In genomic region chr19:23457492-23457891, GRCm38 (mm10) we compare ENCODE assay signal across 31 mouse cellular contexts. TPM values are rescaled to one million over a fixed set of nuclear protein-coding genes. Genes with fewer than 3 reads are reported as not detected.
A peak's percentile ranks its signal among the peaks of the same experiment; 100 is the strongest.
DNase-seq lines count a peak whose midpoint lies in the region; ATAC-seq and TF ChIP-seq lines count a peak whose summit lies in the region.
"Had no signal": no experiment of that assay in that cellular context is flagged by ENCODE, and none has a peak within 500 bp of the region (broad histone marks: within the 10 kb centered on the region; RNA-seq: fewer than 3 reads in every experiment).

No protein-coding gene starts in this region.

- H3K9me3 ChIP-seq in embryonic facial prominence, embryonic 10.5 days = no peaks in the 10 kb centered on the region
- peaks cover 4% of the 10 kb centered on the region; the same call in 1 of the 2 replicates for H3K9me3 ChIP-seq in kidney, embryonic 16.5 days (ENCODE audit: low read length)
- H3K9me3 ChIP-seq: embryonic facial prominence, embryonic 15.5 days; hindbrain, embryonic 15.5 days; limb, embryonic 15.5 days; liver, embryonic 13.5 days; midbrain, embryonic 15.5 days had no signal

- H3K27ac ChIP-seq in gastrocnemius, adult 2 months = no peak overlapping the region
- no peak overlapping the region for H3K27ac ChIP-seq in embryonic facial prominence, embryonic 10.5 days (replicated peaks)
- H3K27ac ChIP-seq in kidney, embryonic 16.5 days (ENCODE audit: low read length) = no peak overlapping the region
- H3K27ac ChIP-seq: embryonic facial prominence, embryonic 15.5 days; heart, adult 2 months; hindbrain, embryonic 15.5 days; kidney, embryonic 15.5 days; limb, embryonic 15.5 days; liver, embryonic 13.5 days; midbrain, embryonic 15.5 days had no signal

- H3K4me1 ChIP-seq in embryonic facial prominence, embryonic 10.5 days = peaks cover 4% of the 10 kb centered on the region; the same call in 1 of the 2 replicates
- H3K4me1 ChIP-seq in kidney, embryonic 16.5 days (ENCODE audit: insufficient read depth, low read length) = no peaks in the 10 kb centered on the region
- H3K4me1 ChIP-seq: embryonic facial prominence, embryonic 15.5 days; hindbrain, embryonic 15.5 days; kidney, embryonic 15.5 days; limb, embryonic 15.5 days; liver, embryonic 13.5 days; midbrain, embryonic 15.5 days had no signal

- H3K4me3 ChIP-seq in gastrocnemius, adult 2 months = no peak overlapping the region
- no peak overlapping the region for H3K4me3 ChIP-seq in embryonic facial prominence, embryonic 10.5 days
- H3K4me3 ChIP-seq in kidney, embryonic 16.5 days (ENCODE audit: low read length) = no peak overlapping the region
- H3K4me3 ChIP-seq: embryonic facial prominence, embryonic 15.5 days; heart, adult 2 months; heart, embryonic 12.5 days; hindbrain, embryonic 15.5 days; kidney, embryonic 15.5 days; limb, embryonic 15.5 days; liver, embryonic 13.5 days; midbrain, embryonic 15.5 days had no signal

- no peaks in the 10 kb centered on the region for H3K36me3 ChIP-seq in embryonic facial prominence, embryonic 10.5 days (replicated peaks)
- H3K36me3 ChIP-seq in kidney, embryonic 16.5 days (ENCODE audit: insufficient read depth, low read length) = no peaks in the 10 kb centered on the region
- H3K36me3 ChIP-seq: embryonic facial prominence, embryonic 15.5 days; heart, embryonic 12.5 days; hindbrain, embryonic 15.5 days; kidney, embryonic 15.5 days; limb, embryonic 15.5 days; liver, embryonic 13.5 days; midbrain, embryonic 15.5 days had no signal

- H3K4me2 ChIP-seq in kidney, embryonic 16.5 days (replicated peaks; ENCODE audit: low read depth, low read length) = no peak overlapping the region
- H3K4me2 ChIP-seq: embryonic facial prominence, embryonic 15.5 days; heart, embryonic 12.5 days; hindbrain, embryonic 15.5 days; kidney, embryonic 15.5 days; limb, embryonic 15.5 days; liver, embryonic 13.5 days; midbrain, embryonic 15.5 days had no signal

- no peaks in the 10 kb centered on the region for H3K27me3 ChIP-seq in embryonic facial prominence, embryonic 10.5 days (replicated peaks; ENCODE audit: low read depth, poor library complexity, severe bottlenecking)
- H3K27me3 ChIP-seq in kidney, embryonic 16.5 days (ENCODE audit: insufficient read depth, low read length) = no peaks in the 10 kb centered on the region
- H3K27me3 ChIP-seq: embryonic facial prominence, embryonic 15.5 days; heart, embryonic 12.5 days; hindbrain, embryonic 15.5 days; kidney, embryonic 15.5 days; limb, embryonic 15.5 days; liver, embryonic 13.5 days; midbrain, embryonic 15.5 days had no signal

- intact Hi-C loops in gastrocnemius, adult 2 months (cut with DNase I) = no loop called here

- no peak for TF ChIP-seq CTCF in gastrocnemius, adult 2 months (IDR thresholded peaks at IDR 0.05)

- H3K9ac ChIP-seq in kidney, embryonic 16.5 days (replicated peaks; ENCODE audit: low read length) = no peak overlapping the region
- H3K9ac ChIP-seq: embryonic facial prominence, embryonic 15.5 days; heart, embryonic 12.5 days; hindbrain, embryonic 15.5 days; kidney, embryonic 15.5 days; limb, embryonic 15.5 days; liver, embryonic 13.5 days; midbrain, embryonic 15.5 days had no signal

- 28% methylated on average over 4 of the region's 4 CpGs for WGBS in embryonic facial prominence, embryonic 10.5 days
- WGBS in kidney, embryonic 16.5 days = 22% methylated on average over 4 of the region's 4 CpGs

- peak; percentile 19 for DNase-seq in gastrocnemius, adult 2 months
- no peak for DNase-seq in gastrocnemius, postnatal 10 days
- DNase-seq in 3T3-L1 (ENCODE audit: low read depth, low spot score) = peak; percentile 95
- peak; percentile 93 for DNase-seq in Muller cell, postnatal 12 days (ENCODE audit: inconsistent ontology term)
- DNase-seq in embryonic facial prominence, embryonic 10.5 days (ENCODE audit: low spot score) = peak; percentile 29
- DNase-seq in frontal cortex, postnatal 14 days (ENCODE audit: low spot score in 2 of 2) = no peak
- DNase-seq: adrenal gland, postnatal 10 days; B cell, adult 2 months; cerebellum, adult 11-12 months; cerebellum, adult 9-11 months; gastrocnemius, postnatal 36 days; heart, adult 2 months; kidney, adult 11 months; kidney, postnatal 4 days; liver, embryonic 13.5 days; right cerebral cortex, adult 18-20 months; spleen, adult 18-20 months; thymus, adult 18-20 months; thymus, postnatal 36 days had no signal

- ATAC-seq in kidney, embryonic 16.5 days (ENCODE audit: low FRiP score, low TSS enrichment) = no peak
- ATAC-seq: activated CD4-positive, CD25-positive, alpha-beta regulatory T cell, adult 4 months; forebrain, embryonic 16.5 days; inflammation-experienced regulatory T-cells, adult 6 months; lung, postnatal 0 days; midbrain, embryonic 15.5 days had no signal

RNA-seq across cellular contexts. Expression of gene Mamdc2, which starts 9.2 kb away (rescaled TPM):
- 1 to 10 TPM; 1.1 TPM for total RNA-seq in gastrocnemius, adult 2 months (2021)
- 1 to 10 TPM; 2.3 to 5.3 TPM for total RNA-seq in gastrocnemius, postnatal 10 days (2021)
- polyA plus RNA-seq in embryonic facial prominence, embryonic 10.5 days (2016; fragmentation: Nextera tagmentation; extraction: Ambion mirVana) = 0.98 and 1.2 TPM in 2 replicates
- 1.4 and 1.5 TPM in 2 replicates for polyA plus RNA-seq in kidney, embryonic 16.5 days (2015; fragmentation: Nextera tagmentation; extraction: Ambion mirVana)
- total RNA-seq: neutrophil, adult 5-6 weeks had no signal
- polyA plus RNA-seq: activated CD4-positive, CD25-positive, alpha-beta regulatory T cell, adult 4 months; inflammation-experienced regulatory T-cells, adult 6 months had no signal

Comparison
In these comparisons a context has a peak if more than half of its experiments do, and no peak if none do; other contexts are left out.
1. DNase-seq: peak in gastrocnemius, adult 2 months (single experiment), 3T3-L1 (single experiment), Muller cell, postnatal 12 days (single experiment) and embryonic facial prominence, embryonic 10.5 days (single experiment); none in gastrocnemius, postnatal 10 days (single experiment) and frontal cortex, postnatal 14 days (0 of 2).